Mouse (Mus musculus): ENCODE measurements around the gene Inpp5b.
"Not testable (repeated sequence)": the region's sequence is repeated elsewhere in the genome, so short reads cannot be mapped to it uniquely, and the experiment has no call there.

Inpp5b gene

GRCm38 (mm10) chr4:124709961-124710446, 31.6 kb upstream of the Inpp5b start:
- peak; percentile 50 to 52 for DNase-seq

GRCm38 (mm10) chr4:124710776-124711291, 30.8 kb upstream of the Inpp5b start:
- peak in 1 of 2 experiments; percentile 70 for DNase-seq

- no peak for DNase-seq
Observed at GRCm38 (mm10) chr4:124712618-124713017, 29.0 kb upstream of the Inpp5b start.

GRCm38 (mm10) chr4:124713850-124714249, 27.8 kb upstream of the Inpp5b start:
- not testable (repeated sequence) for DNase-seq

GRCm38 (mm10) chr4:124714545-124715481, 26.8 kb upstream of the Inpp5b start, which contains the start of gene Sf3a3:
TSS of gene Sf3a3 (plus strand) at chr4:124714776.
- DNase-seq, result peak; percentile 97 to 98

GRCm38 (mm10) chr4:124719101-124719500, 22.5 kb upstream of the Inpp5b start:
- no peak for DNase-seq

GRCm38 (mm10) chr4:124726121-124726520, 15.5 kb upstream of the Inpp5b start:
- no peak for DNase-seq

- no peak for DNase-seq
Observed at GRCm38 (mm10) chr4:124736952-124737351, 4.7 kb upstream of the Inpp5b start.

- no peak for DNase-seq
Observed at GRCm38 (mm10) chr4:124737486-124737885, 4.2 kb upstream of the Inpp5b start.

- DNase-seq, result no peak
Observed at GRCm38 (mm10) chr4:124738013-124738412, 3.6 kb upstream of the Inpp5b start.

- no peak for DNase-seq
Observed at GRCm38 (mm10) chr4:124738783-124739182, 2.9 kb upstream of the Inpp5b start.

- DNase-seq, result no peak
Observed at GRCm38 (mm10) chr4:124742839-124743238, 1.2 kb downstream of the Inpp5b start.

- DNase-seq, result no peak
Observed at GRCm38 (mm10) chr4:124746577-124746976, 4.9 kb downstream of the Inpp5b start.

GRCm38 (mm10) chr4:124747851-124748250, 6.2 kb downstream of the Inpp5b start:
- no peak for DNase-seq

GRCm38 (mm10) chr4:124751300-124752250, 9.9 kb downstream of the Inpp5b start:
- peak; percentile 98 to 99 for DNase-seq

GRCm38 (mm10) chr4:124752281-124753199, 10.9 kb downstream of the Inpp5b start:
- peak; percentile 68 to 78 for DNase-seq

- DNase-seq, result no peak
Observed at GRCm38 (mm10) chr4:124755526-124755925, 13.9 kb downstream of the Inpp5b start.

- DNase-seq, result peak; percentile 22 to 45
Observed at GRCm38 (mm10) chr4:124759305-124759811, 17.7 kb downstream of the Inpp5b start.

GRCm38 (mm10) chr4:124761201-124761600, 19.6 kb downstream of the Inpp5b start:
- DNase-seq, result no peak

GRCm38 (mm10) chr4:124762858-124763452, 21.3 kb downstream of the Inpp5b start:
- DNase-seq, result no peak
